Mouse (Mus musculus) retina, postnatal 7 days (tissue): ENCODE results near the gene Skap1.

Source experiments
- DNase-seq: peaks from one replicate; pipeline ENCODE4 v3.0.0-alpha.2; 2012; ENCODE audit warnings: low read depth, low spot score

Gene Skap1

DNA sequence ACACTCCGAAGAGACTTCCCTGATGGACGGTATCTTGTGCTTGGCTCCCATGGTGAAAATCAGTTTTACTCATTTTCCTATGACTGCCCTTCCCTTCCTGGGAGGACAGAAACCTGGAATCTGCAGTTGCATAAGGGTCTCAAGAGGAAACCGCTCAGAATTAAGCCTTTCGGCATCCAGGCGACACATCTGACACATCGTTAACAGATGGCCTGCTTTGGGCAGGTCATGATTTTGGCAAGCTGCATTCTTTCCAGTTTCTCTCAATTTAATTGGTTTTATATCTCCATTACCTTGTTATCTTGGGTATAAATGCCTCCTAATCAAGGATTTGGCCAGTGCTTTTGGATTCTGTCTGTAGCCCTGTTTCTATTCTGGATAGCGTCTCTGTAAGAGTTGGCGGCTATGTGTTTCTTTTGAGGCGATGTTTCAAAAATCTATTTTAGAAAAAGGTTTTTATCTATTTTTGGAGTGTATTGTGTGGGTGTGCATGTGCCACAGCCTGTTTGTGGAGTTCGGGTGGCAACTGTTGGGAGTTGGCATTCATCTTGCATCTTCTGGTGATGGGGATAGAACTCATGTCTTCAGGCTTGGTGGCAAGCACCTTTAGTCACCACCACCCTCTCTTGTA, 1.1 kb downstream of the Skap1 start:
- no peak for DNase-seq

DNA sequence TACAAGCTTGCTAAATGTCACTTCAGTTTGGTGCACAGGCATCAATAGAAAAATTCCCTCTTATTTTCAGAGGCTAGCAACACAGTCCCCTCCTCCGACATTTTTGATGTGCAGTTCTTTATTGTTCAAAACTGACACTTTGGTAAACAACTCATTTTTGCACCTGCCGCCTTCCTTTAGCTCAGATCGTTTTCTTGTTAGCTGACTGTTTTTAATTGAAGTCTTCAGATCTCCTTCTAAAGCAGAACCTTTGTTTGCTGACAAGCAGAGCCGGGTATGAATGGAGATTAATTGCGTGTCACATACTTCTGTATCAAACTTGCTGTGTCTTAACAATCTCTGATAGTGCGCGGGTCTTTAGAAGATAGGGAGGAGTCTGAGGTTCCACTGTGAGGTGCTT, 2.0 kb downstream of the Skap1 start:
- DNase-seq: no peak

DNA sequence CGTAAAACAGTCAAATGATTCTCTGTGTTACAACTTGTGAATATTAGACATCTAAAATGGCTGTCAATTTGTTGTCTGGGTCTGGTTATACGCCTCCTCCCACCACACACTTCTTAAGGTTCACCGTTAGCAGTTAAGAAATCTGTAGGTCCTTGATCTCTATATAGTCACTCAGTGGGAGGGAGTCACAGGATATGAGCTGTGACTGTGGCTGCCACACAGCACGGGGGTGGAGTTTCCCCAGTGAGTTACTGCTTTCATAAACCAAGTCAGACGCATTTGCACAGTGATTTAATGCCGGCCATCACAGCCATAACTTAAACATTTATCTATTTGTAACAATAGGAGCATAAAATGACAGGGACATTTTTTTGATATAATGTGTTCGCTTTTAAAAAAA, 2.6 kb downstream of the Skap1 start:
- no peak for DNase-seq

DNA sequence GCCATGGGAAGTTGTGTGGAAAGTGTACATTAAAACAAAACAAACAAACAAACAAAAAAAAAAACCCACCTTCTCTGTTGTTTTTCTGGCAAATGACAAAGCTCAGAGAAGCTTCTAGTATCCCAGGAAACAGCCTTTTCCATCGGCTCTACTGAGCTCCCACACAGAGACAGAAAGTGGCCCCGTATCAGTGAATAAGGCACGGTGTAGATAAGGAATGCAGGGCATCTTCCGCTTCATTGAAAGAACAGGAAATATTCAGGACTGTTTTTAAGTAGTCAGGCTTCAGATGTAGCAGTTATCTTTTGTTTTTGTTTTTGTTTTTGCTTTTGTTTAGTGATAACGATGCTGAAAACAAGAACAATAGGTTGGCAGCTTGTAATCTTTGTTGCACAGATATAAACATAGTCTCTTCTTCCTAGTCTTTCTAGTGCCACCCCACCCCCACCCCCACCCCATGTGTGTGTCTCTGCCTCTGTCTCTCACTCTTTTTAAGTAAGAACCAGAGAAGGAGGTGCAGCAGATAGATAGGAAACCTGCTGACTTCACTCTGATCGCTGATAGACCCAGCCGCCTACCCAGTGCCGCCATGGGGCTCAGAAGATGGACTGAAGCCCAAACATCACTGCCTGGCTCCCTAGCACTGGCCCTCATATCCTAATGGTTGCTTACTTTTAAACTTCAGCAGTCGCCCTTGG, 3.8 kb downstream of the Skap1 start:
- no peak for DNase-seq

DNA sequence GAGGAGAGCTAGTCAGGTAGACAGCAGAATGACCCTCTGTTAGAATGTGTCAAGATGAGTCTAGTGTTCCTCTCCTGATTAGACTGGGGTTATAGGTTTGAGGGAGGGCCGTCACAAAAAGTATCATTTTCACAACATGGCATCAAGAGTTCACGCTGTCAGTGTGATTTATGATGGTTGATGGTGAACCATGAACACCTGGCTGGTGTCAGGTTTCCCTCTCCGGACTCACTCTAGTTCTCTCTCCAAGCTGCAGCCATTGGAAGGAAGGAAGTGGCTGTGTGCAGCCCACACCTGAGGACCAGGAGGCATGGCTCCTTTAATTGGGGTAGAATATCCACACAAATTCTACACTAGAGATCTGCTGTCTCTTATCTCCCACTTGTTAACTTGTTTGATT, 18.3 kb downstream of the Skap1 start:
- no peak for DNase-seq

DNA sequence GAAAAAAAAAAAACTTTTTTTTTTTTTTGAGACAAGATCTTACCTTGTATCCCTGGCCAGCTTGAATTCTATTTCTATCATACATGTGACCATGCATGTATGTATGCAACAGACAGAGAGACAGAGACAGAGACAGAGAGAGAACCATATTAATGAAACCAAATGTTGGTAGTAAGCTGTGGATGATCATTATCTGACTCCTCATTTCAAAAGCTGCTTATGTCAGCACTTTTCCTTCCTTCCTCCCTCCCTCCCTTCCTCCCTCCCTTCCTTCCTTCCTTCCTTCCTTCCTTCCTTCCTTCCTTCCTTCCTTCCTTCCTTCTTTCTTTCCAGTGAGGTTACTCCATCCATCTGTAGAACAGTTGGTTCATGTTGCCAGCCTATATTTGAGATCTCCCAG, 18.8 kb downstream of the Skap1 start:
- DNase-seq: no peak

DNA sequence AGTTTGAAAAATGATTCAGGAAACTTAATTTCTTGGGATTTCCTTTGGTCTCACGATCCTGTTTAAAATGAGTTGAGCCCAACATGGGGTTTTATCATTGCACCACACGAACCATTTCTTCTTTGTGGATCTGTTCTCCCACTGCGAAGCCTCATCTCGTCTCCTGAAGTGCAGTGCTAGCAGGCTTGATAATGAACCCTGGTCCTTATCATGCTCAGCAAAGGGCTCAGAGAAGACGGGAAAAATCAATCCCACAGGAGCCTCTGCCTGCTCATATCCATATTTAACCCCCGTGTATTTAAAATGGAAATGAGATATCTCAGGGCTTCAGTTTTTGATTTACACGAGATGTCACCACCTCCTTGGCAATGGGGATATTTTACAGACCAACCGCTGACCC, 34.1 kb downstream of the Skap1 start:
- DNase-seq: no peak

DNA sequence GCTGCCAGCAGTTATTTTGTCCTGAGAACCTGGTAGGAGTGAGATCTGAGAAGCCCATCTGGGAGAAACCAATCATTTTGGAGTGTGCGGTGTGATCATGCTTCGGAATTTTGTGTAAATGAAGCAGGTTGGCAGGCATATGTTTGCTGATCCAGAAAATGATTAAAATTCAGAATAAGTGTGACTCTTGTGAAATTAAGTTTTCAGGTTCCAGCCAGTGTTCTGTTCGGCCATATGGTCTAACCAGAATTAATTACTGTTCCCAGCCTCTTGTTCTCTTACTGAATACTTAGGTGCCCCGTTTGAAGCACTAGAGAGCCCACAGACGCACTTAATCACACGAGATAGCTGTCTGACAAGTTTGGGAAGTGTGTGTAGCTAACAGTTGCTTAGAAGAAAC, 36.6 kb downstream of the Skap1 start:
- no peak for DNase-seq

DNA sequence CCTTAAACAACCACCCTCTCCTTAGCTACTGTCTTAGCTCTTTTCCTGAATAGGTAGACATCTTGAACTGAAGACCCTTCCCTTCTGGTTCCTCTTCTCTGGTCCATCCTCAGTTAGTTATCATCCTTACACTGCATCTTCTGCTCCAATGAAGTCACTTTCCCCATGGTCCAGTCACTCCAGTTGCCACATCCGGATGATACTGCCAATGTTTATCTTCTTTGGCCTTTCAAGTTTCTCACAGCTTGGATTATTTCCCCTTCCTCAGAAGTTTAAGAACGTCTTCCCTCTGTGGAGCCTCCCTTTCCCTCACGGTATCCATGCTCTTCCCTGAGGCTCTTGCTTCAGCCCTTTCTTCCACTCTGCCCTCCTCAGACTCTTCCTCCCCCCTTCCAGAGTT, 38.6 kb downstream of the Skap1 start:
- DNase-seq: no peak

DNA sequence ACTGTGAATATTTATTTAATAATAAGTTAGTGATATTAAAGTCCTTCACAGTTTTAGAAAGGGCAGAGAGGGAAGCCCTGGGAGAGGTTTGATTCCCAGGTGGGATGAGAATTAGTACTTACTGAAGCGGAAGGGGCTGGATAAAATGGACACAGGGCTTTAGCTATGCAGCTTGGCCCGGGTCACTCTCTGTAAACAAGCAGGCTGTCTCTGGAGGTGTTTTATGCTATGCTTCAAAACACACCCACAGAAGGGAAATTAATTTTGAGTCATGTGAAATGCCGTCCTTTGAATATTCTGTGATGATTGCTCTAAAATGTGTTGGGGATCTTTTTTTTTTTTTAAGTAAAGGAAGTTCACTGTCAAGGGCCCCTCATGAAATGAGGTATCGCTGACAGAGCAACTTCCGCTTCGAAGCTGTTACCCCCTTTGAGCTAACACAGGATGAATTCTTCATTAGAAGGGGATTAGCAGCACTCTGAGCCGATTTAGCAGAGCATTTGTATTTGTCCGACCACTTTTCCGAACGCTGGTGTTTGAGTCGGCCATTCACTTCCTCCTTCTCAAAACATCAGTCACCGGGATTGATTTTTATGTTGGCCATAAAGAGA, 40.2 kb downstream of the Skap1 start:
- peak; percentile 32 for DNase-seq

DNA sequence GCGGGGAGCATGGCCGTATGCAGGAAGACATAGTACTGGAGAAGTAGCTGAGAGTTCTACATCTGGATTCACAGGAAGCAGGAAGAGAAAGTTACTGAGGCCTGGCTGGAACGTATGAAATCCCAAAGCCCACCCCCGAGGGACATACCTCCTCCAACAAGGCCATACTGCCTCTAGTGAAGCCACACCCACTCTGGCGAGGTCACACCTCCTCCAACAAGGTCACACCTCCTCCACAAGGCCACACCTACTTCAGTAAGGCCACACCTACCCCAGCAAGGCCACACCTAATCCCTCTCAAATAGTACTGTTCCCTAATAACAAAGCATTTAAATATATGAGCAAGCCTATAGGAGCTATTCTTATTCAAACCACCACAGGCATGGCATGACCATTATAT, 41.4 kb downstream of the Skap1 start:
- DNase-seq: no peak

DNA sequence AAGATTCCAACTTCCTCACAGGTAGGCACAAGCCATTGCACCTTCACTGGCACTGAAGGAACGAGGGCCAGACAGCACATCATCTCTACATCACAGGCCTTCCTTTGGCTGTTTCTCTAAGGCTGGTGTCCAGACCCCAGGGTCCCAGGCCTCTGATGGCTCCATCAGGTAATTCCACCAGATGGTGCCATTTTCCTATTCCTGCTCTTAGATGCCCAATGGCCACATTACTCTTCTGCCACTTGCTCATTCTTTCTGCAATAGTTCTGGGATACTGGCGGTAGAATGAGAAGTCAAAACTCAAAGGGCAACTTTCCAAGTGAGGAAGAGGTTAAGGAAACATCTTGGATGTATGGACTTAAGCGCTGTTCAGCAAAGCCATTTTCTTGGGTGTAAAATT, 50.8 kb downstream of the Skap1 start:
- DNase-seq: no peak

DNA sequence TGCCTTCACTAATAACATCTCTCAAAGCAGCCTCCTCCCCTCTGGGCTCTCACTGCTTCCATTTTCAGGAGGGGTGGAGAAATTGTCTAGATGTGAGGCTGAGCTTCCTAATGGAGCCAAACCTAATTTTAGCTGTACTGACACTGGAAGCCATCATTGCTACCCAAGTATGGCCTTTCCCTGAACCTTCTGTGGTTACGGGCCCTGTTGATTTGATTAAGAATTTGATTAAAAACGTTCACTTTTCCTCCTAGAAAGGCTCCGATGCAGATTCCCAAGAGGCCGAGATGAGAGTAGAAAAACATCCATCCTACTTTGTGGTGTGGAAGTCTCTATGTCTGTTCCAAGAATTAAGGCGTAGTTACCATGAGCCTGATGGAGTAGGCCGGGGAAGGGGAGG, 60.1 kb downstream of the Skap1 start:
- DNase-seq: no peak

DNA sequence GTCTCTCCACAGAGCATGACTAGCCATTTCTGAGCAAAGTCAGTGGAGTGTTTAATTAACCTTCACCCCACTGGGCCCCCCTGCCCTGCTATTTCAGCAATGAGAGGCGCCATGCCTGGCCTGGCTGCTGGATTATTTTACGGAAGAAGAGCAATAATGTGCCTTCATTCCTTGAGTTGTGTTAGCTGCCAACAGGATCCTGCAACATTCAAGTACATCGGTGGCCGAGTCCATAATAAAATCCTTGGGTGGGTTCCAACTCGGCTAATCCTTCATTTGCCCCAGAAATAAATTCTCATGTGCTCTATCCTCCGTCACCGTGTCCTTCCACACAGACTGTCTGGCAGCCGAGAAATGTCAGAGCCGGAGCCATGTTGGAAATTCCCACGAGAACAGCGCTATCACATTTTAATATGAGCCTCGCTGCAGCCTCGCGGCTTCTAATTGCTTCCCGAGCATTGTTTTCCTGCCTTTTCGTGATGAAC, 61.8 kb downstream of the Skap1 start:
- DNase-seq: no peak

DNA sequence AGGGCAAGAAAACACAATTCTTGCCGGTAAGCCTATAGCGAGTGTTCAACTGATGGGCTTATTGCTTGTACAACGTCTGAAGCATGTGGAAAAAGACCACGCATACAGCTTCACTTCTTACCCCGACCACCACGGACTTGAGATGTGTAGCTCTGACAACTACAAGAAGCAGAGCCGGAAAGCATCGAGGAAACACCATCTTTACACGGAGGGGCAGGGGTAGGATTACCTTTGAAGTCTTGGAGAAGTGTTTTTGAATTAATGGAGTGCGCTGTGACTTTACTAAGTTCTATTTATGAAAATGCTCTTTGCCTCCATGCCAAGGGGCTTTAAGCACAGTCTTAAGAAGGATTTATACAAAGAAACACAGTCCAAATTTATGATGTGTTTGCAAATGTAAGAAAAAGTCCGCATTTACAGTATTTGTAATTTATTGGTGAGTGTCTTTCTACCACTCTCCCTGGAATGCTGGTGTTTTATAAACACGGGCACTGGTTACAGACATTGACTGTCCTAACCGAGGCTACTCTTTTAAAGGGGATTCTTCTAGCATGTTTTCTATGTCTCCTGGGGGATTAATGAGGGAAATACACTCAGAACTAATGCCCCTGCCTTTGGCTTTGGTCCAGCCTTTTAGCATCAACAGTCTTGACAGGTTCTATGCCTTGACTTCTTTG, 67.5 kb downstream of the Skap1 start:
- DNase-seq: no peak

DNA sequence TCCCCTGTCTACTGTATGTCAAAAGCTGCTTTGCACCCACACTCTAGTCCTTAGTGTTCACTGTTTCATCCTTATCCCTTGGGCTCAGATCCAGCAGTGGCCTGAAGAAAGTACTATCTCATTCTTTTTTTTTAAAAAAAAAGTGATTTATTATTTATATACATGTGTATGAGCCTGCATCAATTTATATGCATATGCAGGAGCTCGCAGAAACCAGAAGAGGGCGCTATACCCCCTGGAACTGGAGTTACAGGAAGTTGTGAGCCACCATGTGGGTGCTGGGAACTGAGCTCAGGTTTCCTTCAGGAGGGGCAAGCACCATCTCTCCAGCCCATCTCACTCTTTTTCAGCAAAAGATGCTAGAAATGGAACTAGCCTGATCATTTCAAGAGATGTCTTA, 70.1 kb downstream of the Skap1 start:
- no peak for DNase-seq

DNA sequence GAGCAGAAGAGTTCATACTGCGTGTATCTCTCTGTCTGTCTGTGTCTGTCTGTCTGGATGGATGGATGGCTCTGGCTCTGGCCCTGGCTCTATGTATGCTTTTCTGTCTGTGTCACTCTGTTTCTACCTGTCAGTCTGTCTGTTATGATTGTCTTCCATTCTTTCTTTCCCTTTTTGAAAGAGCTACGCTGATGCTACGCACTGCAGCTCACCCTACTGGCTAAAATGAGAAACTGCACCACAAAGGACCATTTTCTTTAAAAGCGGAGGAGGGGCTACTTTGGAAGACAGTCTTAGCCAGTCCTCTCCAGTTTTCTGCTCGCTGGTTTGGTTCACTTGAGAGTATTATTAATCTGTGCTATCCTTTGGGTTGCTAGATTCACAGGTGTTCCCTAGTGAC, 71.8 kb downstream of the Skap1 start:
- DNase-seq: peak; percentile 27

DNA sequence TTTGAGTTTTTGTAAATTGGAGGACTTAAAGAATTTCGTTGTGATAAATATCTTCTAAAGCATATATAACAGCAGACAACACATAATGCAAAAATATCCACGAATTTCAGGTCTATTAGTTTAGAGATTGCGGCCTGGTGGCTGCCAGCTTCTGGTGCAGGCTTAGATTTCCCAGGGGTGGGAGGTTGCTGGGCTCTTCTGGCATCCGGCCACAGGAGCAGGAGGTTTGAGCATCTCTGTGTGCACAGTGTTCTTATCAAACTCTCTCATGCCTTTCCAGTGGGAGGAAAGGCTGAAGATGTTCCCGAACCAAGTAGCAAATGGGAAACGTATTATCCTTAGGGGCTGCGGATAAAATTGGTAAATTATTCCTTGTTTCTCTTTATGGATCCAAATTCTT, 77.6 kb downstream of the Skap1 start:
- DNase-seq: no peak

DNA sequence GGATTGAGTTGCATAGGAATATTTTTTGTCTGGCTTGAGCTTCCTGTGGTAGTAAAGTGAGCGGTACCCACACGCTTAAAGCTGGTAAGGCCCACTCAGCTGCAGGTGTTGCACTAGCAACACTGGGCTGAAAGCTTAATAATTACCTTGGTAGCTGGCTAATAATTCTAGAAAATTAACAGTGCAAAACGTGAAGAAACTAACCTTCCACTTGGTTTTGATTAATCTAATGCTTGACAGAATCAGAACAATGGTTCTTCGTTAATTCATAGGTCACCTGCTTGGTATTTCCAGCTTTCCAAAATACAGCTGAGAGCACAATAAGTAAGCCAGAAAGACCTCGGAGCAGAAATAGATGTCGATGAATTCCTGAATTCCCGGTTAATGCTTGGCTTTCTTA, 78.2 kb downstream of the Skap1 start:
- DNase-seq: no peak

DNA sequence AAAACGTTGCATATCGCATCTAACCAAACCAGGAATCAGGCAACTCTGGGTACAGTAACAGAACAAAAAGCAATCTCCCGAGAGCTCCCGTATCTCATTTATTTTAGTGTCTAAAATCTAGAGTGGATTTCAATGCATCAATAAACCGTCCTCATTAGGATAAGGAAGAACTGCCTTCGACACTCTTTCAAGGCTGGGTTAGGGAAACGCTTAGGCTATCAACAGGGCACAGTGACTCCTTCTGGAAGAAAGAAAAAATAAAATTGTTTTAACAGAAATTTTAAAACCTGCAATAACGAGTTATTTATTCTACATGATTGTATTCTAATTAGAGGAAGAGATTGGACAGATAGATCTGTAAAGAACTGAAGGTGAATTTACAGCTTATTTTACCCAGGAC, 82.0 kb downstream of the Skap1 start:
- DNase-seq: no peak

DNA sequence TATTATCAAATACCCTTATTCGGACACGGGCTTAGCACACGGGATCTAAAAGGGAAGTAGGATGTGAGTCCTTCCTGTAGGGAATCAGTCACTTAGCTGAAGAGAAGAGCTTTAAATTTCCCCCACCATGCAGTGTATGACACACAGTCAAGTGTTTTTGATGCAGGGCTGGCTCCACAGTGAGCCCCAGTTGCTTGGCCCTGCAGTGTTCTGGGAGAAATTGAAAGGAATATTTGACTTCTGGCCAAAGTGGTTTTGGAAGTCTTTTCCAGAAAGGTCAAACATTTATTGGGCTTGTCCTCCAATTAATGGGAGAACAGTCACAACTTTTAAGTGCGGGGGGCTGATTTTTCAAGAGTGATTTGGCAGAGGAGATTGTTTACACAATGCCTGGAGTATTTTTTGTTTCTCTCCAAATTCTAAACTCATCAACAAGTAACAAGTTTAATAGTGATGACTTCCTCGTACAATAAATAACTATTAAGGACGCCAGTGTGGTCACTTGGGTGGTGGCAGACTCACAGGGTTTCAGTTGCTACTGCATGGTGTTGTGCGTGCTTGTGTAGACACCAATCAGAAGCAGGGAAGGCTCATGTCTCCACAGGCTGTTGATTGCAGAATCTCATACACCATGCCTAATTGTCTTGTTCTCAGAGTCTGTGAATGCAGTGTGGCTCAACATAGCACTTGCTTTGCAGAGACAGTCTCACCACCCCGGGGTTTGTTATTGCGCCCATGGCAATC, 86.7 kb downstream of the Skap1 start:
- no peak for DNase-seq

DNA sequence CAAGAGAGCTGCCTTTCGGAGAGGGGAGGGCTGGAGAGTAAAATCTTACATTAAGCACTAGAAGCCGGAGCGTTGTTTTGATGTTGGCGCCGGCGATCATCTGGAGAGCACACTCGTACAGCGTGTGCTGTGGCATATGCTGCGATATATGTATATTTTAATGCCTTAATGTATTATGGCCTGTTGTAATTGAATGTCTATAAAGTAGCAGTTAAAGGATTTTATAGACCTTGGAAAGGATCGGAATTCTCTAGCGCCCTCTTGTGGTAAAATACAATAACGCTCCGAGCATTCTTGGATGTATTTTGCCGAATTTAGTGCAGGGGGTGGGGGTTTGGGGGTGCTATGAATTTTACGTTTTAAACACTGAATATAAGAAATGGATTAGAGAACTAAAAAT, 88.7 kb downstream of the Skap1 start:
- peak; percentile 32 for DNase-seq
